In genomic region chr1:188006820-188007491, GRCm38 (mm10) we compare ENCODE assay signal across 20 mouse cellular contexts.
DNase-seq lines count a peak whose midpoint lies in the region; ATAC-seq and TF ChIP-seq lines count a peak whose summit lies in the region.
"Had no signal": no experiment of that assay in that cellular context is flagged by ENCODE, and none has a peak within 500 bp of the region (broad histone marks: within the 10 kb centered on the region; RNA-seq: fewer than 3 reads in every experiment).

No protein-coding gene starts in this region.

- intact Hi-C loops in heart, postnatal 10 days (cut with DNase I) = no loop called here

- peaks cover 59% of the 10 kb centered on the region for H3K4me1 ChIP-seq in heart, embryonic 13.5 days
- peaks cover 2% of the 10 kb centered on the region; the same call in 1 of the 2 replicates for H3K4me1 ChIP-seq in liver, adult 2 months (ENCODE audit: control insufficient read depth, insufficient read depth, low read length)
- H3K4me1 ChIP-seq in liver, embryonic 12.5 days = no peaks in the 10 kb centered on the region
- peaks cover 3 to 11% of the 10 kb centered on the region in 2 experiments; a peak in 2 of 4 replicates for H3K4me1 ChIP-seq in MEL (ENCODE audit: control insufficient read depth in 1 of 2, insufficient read depth in 2 of 2, low read length in 2 of 2)
- H3K4me1 ChIP-seq in intestine, postnatal 0 days (replicated peaks; ENCODE audit: control insufficient read depth, insufficient read depth, low read length) = no peaks in the 10 kb centered on the region
- H3K4me1 ChIP-seq in forebrain, embryonic 11.5 days (replicated peaks; ENCODE audit: control insufficient read depth, insufficient read depth, low read length) = peaks cover 4% of the 10 kb centered on the region
- H3K4me1 ChIP-seq: liver, embryonic 13.5 days had no signal

- no peak for TF ChIP-seq POLR2A in liver, adult 2 months (IDR thresholded peaks at IDR 0.05; ENCODE audit: extremely low read depth, insufficient read depth, low read length)
- no peak for TF ChIP-seq POLR2A in MEL (IDR thresholded peaks at IDR 0.05; ENCODE audit: control insufficient read depth in 1 of 2, insufficient read depth in 1 of 2, low read depth in 1 of 2, low read length in 2 of 2, poor library complexity in 1 of 2)

- DNase-seq in heart, postnatal 10 days = no peak
- DNase-seq in liver, adult 2 months (ENCODE audit: extremely low read depth, low read depth, low spot score) = peak; percentile 13
- DNase-seq in MEL (ENCODE audit: low read depth, low spot score) = peak; percentile 63
- no peak for DNase-seq in forebrain, embryonic 11.5 days (ENCODE audit: low spot score)
- DNase-seq in right cerebral cortex, postnatal 14 days = no peak
- DNase-seq: adrenal gland, postnatal 10 days; B cell, adult 2 months; cerebellum, adult 11-12 months; gastrocnemius, postnatal 36 days; liver, embryonic 13.5 days; thymus, postnatal 36 days had no signal

- TF ChIP-seq CTCF in liver, adult 2 months (IDR thresholded peaks at IDR 0.05; ENCODE audit: low read depth, low read length) = no peak
- no peak for TF ChIP-seq CTCF in MEL (IDR thresholded peaks at IDR 0.05 in 2 of 3, conservative IDR thresholded peaks at IDR 0.05 in 1 of 3; ENCODE audit: control insufficient read depth in 1 of 3, insufficient read depth in 1 of 3, low read depth in 2 of 3, low read length in 3 of 3, poor library complexity in 1 of 3, severe bottlenecking in 1 of 3)
- no peak for TF ChIP-seq CTCF in intestine, postnatal 0 days (IDR thresholded peaks at IDR 0.05; ENCODE audit: low read depth)

- TF ChIP-seq EP300 in MEL (IDR thresholded peaks at IDR 0.05; ENCODE audit: low read depth in 1 of 2, low read length in 2 of 2) = peak; percentile 57 to 86

- TF ChIP-seq RAD21 in MEL (IDR thresholded peaks at IDR 0.05; ENCODE audit: low read depth, low read length) = no peak; the same call in 1 of the 2 replicates

- no peaks in the 10 kb centered on the region for H3K27me3 ChIP-seq in heart, embryonic 13.5 days (replicated peaks)
- peaks cover 5% of the 10 kb centered on the region; the same call in 1 of the 2 replicates for H3K27me3 ChIP-seq in liver, adult 2 months (ENCODE audit: control insufficient read depth, insufficient read depth, low read length)
- peaks cover 10% of the 10 kb centered on the region; the same call in 1 of the 2 replicates for H3K27me3 ChIP-seq in liver, embryonic 12.5 days (replicated peaks)
- peaks cover 0 to 2% of the 10 kb centered on the region in 2 experiments; a peak in 3 of 4 replicates for H3K27me3 ChIP-seq in MEL (ENCODE audit: control insufficient read depth in 1 of 2, insufficient read depth in 2 of 2, low read length in 2 of 2)
- H3K27me3 ChIP-seq in intestine, postnatal 0 days (replicated peaks; ENCODE audit: control insufficient read depth, insufficient read depth, low read length) = no peaks in the 10 kb centered on the region
- H3K27me3 ChIP-seq in forebrain, embryonic 11.5 days (ENCODE audit: control insufficient read depth, insufficient read depth, low read length) = no peaks in the 10 kb centered on the region
- H3K27me3 ChIP-seq: forebrain, embryonic 15.5 days; midbrain, embryonic 13.5 days had no signal

- H3K79me2 ChIP-seq in liver, adult 2 months (ENCODE audit: control insufficient read depth, insufficient read depth, low read length) = no peaks in the 10 kb centered on the region
- H3K79me2 ChIP-seq in MEL (ENCODE audit: control insufficient read depth, insufficient read depth, low read length, poor library complexity) = no peaks in the 10 kb centered on the region

- WGBS in heart, embryonic 13.5 days = 16% methylated on average over 13 of the region's 13 CpGs
- WGBS in liver, adult 2 months = 21% methylated on average over 13 of the region's 13 CpGs
- 34% methylated on average over 13 of the region's 13 CpGs for WGBS in liver, embryonic 12.5 days (ENCODE audit: insufficient replicate concordance)
- WGBS in intestine, postnatal 0 days = 28% methylated on average over 13 of the region's 13 CpGs
- WGBS in forebrain, embryonic 11.5 days = 75% methylated on average over 13 of the region's 13 CpGs

- H3K9me3 ChIP-seq in heart, embryonic 13.5 days = no peaks in the 10 kb centered on the region
- no peaks in the 10 kb centered on the region for H3K9me3 ChIP-seq in liver, embryonic 12.5 days (replicated peaks)
- H3K9me3 ChIP-seq in MEL (replicated peaks; ENCODE audit: insufficient read depth, low read length) = no peaks in the 10 kb centered on the region
- no peaks in the 10 kb centered on the region for H3K9me3 ChIP-seq in intestine, postnatal 0 days (ENCODE audit: control insufficient read depth)
- H3K9me3 ChIP-seq in forebrain, embryonic 11.5 days (ENCODE audit: control insufficient read depth, low read length) = no peaks in the 10 kb centered on the region
- H3K9me3 ChIP-seq: forebrain, embryonic 15.5 days; liver, embryonic 13.5 days; midbrain, embryonic 13.5 days had no signal

- H3K9ac ChIP-seq in heart, embryonic 13.5 days = peak overlapping the region; percentile 38
- no peak overlapping the region for H3K9ac ChIP-seq in liver, adult 2 months (ENCODE audit: low read depth, low read length)
- no peak overlapping the region for H3K9ac ChIP-seq in liver, embryonic 12.5 days
- no peak overlapping the region for H3K9ac ChIP-seq in MEL (ENCODE audit: control insufficient read depth, low read depth, low read length, poor library complexity, severe bottlenecking)
- H3K9ac ChIP-seq in intestine, postnatal 0 days (ENCODE audit: low read depth, low read length) = no peak overlapping the region
- no peak overlapping the region for H3K9ac ChIP-seq in forebrain, embryonic 11.5 days (ENCODE audit: low read length)
- H3K9ac ChIP-seq: forebrain, embryonic 15.5 days; liver, embryonic 13.5 days; midbrain, embryonic 13.5 days had no signal

- H3K4me3 ChIP-seq in heart, embryonic 13.5 days = peak overlapping the region; percentile 40
- no peak overlapping the region for H3K4me3 ChIP-seq in liver, adult 2 months (ENCODE audit: insufficient read depth, low read depth, low read length)
- no peak overlapping the region for H3K4me3 ChIP-seq in liver, embryonic 12.5 days
- H3K4me3 ChIP-seq in MEL (ENCODE audit: control insufficient read depth in 1 of 2, insufficient read depth in 1 of 2, low read depth in 2 of 2, low read length in 2 of 2) = peak overlapping the region; percentile 30 to 32; a peak in 3 of 4 replicates
- peak overlapping the region; percentile 24 for H3K4me3 ChIP-seq in intestine, postnatal 0 days (ENCODE audit: low read depth, low read length)
- no peak overlapping the region for H3K4me3 ChIP-seq in forebrain, embryonic 11.5 days (ENCODE audit: low read depth, low read length)
- H3K4me3 ChIP-seq: erythroblast, embryonic 14.5 days; forebrain, embryonic 15.5 days; liver, embryonic 13.5 days; midbrain, embryonic 13.5 days had no signal

- no peaks in the 10 kb centered on the region for H3K36me3 ChIP-seq in heart, embryonic 13.5 days
- H3K36me3 ChIP-seq in liver, adult 2 months (ENCODE audit: control insufficient read depth, insufficient read depth, low read length) = no peaks in the 10 kb centered on the region
- no peaks in the 10 kb centered on the region for H3K36me3 ChIP-seq in liver, embryonic 12.5 days
- peaks cover 0 to 2% of the 10 kb centered on the region in 2 experiments; a peak in 1 of 4 replicates for H3K36me3 ChIP-seq in MEL (ENCODE audit: control insufficient read depth in 1 of 2, insufficient read depth in 2 of 2, low read length in 2 of 2)
- no peaks in the 10 kb centered on the region for H3K36me3 ChIP-seq in intestine, postnatal 0 days (ENCODE audit: control insufficient read depth, insufficient read depth)
- H3K36me3 ChIP-seq in forebrain, embryonic 11.5 days (ENCODE audit: control insufficient read depth, insufficient read depth, low read length) = no peaks in the 10 kb centered on the region
- H3K36me3 ChIP-seq: forebrain, embryonic 15.5 days; liver, embryonic 13.5 days; midbrain, embryonic 13.5 days had no signal

- peak overlapping the region; percentile 59 for H3K27ac ChIP-seq in heart, embryonic 13.5 days (replicated peaks)
- no peak overlapping the region for H3K27ac ChIP-seq in liver, adult 2 months (replicated peaks; ENCODE audit: insufficient read depth, low read depth, low read length)
- no peak overlapping the region for H3K27ac ChIP-seq in liver, embryonic 12.5 days
- H3K27ac ChIP-seq in MEL (ENCODE audit: control insufficient read depth, low read depth, low read length) = peak overlapping the region; percentile 15; the same call in 1 of the 2 replicates
- no peak overlapping the region for H3K27ac ChIP-seq in intestine, postnatal 0 days (ENCODE audit: low read depth, low read length)
- H3K27ac ChIP-seq in forebrain, embryonic 11.5 days (ENCODE audit: low read depth, low read length) = no peak overlapping the region
- H3K27ac ChIP-seq: forebrain, embryonic 15.5 days; kidney, postnatal 0 days; liver, embryonic 13.5 days; macrophage; midbrain, embryonic 13.5 days had no signal

- peak overlapping the region; percentile 69 for H3K4me2 ChIP-seq in heart, embryonic 13.5 days
- H3K4me2 ChIP-seq in liver, embryonic 12.5 days = no peak overlapping the region
- H3K4me2 ChIP-seq in intestine, postnatal 0 days (replicated peaks; ENCODE audit: low read depth) = peak overlapping the region; percentile 60
- no peak overlapping the region for H3K4me2 ChIP-seq in forebrain, embryonic 11.5 days (ENCODE audit: low read depth, low read length, severe bottlenecking)
- H3K4me2 ChIP-seq: forebrain, embryonic 15.5 days; liver, embryonic 13.5 days; midbrain, embryonic 13.5 days had no signal

- ATAC-seq in heart, embryonic 13.5 days (ENCODE audit: extremely low read depth, insufficient number of reproducible peaks, low FRiP score, low TSS enrichment) = no peak
- no peak for ATAC-seq in liver, embryonic 12.5 days
- ATAC-seq in intestine, postnatal 0 days = no peak
- ATAC-seq in forebrain, embryonic 11.5 days (replicated peaks; ENCODE audit: low FRiP score) = no peak
- ATAC-seq: forebrain, embryonic 15.5 days; inflammation-experienced regulatory T-cells, adult 6 months; midbrain, embryonic 13.5 days had no signal

TF ChIP-seq in MEL, 35 proteins besides CTCF, POLR2A, EP300 and RAD21:
- TF ChIP-seq USF1 (IDR thresholded peaks at IDR 0.05; ENCODE audit: low read depth, low read length) (no peak), TBP (IDR thresholded peaks at IDR 0.05; ENCODE audit: low read depth, low read length) (no peak), NRF1 (IDR thresholded peaks at IDR 0.05; ENCODE audit: insufficient read depth, low read depth, low read length, poor library complexity, severe bottlenecking) (no peak), RCOR1 (IDR thresholded peaks at IDR 0.05; ENCODE audit: low read depth, low read length) (peak; percentile 85), MYB (IDR thresholded peaks at IDR 0.05; ENCODE audit: low read depth, low read length) (peak; percentile 78), GATA1 (IDR thresholded peaks at IDR 0.05; ENCODE audit: low read depth, low read length) (peak; percentile 85), TCF12 (IDR thresholded peaks at IDR 0.05; ENCODE audit: low read depth, low read length) (peak; percentile 78), ETS1 (IDR thresholded peaks at IDR 0.05; ENCODE audit: low read depth, low read length) (peak; percentile 54)

Comparison
In these comparisons a context has a peak if more than half of its experiments do, and no peak if none do; other contexts are left out.
1. H3K27ac ChIP-seq: peak in heart, embryonic 13.5 days (single experiment) and MEL (single experiment); none in liver, adult 2 months (single experiment), liver, embryonic 12.5 days (single experiment), intestine, postnatal 0 days (single experiment) and forebrain, embryonic 11.5 days (single experiment).
2. H3K4me2 ChIP-seq: peak in heart, embryonic 13.5 days (single experiment) and intestine, postnatal 0 days (single experiment); none in liver, embryonic 12.5 days (single experiment) and forebrain, embryonic 11.5 days (single experiment).
3. H3K4me3 ChIP-seq: peak in heart, embryonic 13.5 days (single experiment), MEL (2 of 2) and intestine, postnatal 0 days (single experiment); none in liver, adult 2 months (single experiment), liver, embryonic 12.5 days (single experiment) and forebrain, embryonic 11.5 days (single experiment).
4. DNase-seq: peak in liver, adult 2 months (single experiment) and MEL (single experiment); none in heart, postnatal 10 days (0 of 2), forebrain, embryonic 11.5 days (single experiment) and right cerebral cortex, postnatal 14 days (single experiment).